Mouse (Mus musculus) cerebellum, postnatal 4 days (tissue): Measurements from ENCODE around the gene C2cd5.
"Not testable (repeated sequence)": the region's sequence is repeated elsewhere in the genome, so short reads cannot be mapped to it uniquely, and the experiment has no call there.

Experiments
- DNase-seq, 2 experiments: peaks; one replicate each; pipeline ENCODE4 v3.0.0; 2022; ENCODE audit warnings: low spot score in 2 of 2, mixed read lengths in 1 of 2

C2cd5 gene

DNA sequence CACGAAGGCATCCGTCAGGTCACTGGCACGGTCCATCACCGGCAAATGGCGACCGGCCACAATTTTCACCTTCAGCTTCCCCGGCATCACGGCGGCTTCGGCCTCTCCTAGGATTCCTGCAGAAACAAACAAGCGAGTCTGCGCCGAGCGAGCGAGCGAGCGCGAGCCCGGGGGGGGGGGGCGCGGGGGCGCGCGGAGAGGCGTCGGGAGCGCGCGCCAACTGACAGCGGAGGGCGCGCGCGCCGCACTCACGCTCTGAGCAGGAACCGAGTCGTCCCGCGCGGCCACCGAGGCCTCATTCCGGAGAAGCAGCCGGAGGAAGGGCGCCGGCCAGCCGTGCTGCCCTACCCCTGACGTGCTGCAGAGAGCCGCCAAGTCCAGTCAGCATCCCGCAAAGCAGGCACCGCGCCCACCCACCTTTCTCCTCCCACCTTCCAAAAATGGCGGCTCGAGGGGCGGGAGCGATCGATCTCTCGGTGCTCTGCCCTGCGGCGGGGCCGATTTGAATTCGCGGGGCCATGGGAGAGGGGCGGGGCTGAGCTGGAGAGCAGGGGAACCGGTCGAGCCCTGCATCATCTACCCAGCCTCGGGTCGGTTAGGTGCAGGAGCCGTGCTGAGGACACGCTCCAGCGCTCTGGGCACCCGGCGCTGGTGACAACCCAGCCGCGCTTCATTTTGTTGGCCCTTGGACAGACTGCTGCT, at the start of gene C2cd5:
C2cd5 (minus strand) TSS at position 461 of the 702 bp plus-strand sequence.
- peak; percentile 97 to 98 for DNase-seq

- DNase-seq = no peak
Observed at GRCm38 (mm10) chr6:143148868-143149267, 48.9 kb upstream of the C2cd5 start.

DNA sequence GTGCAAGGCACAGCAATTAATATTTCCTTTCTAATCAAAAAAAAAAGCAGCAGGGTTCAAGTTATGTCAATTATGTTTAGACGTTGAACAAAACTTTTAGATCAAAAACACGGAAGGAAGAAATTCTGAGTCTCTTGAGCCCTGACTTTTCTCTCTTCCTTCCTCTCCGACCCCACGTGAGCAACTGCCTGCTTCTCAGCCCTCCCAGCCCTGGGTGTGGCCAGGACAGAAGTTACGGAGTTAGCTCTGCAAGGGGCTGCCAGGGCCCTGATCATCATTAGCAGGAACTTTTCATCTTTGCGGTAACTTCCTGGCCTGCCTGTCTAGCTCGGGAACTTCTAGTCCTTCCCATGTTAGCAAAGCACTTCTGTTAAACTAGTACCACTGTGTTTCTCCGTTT, 46.8 kb upstream of the C2cd5 start:
- no peak for DNase-seq

DNA sequence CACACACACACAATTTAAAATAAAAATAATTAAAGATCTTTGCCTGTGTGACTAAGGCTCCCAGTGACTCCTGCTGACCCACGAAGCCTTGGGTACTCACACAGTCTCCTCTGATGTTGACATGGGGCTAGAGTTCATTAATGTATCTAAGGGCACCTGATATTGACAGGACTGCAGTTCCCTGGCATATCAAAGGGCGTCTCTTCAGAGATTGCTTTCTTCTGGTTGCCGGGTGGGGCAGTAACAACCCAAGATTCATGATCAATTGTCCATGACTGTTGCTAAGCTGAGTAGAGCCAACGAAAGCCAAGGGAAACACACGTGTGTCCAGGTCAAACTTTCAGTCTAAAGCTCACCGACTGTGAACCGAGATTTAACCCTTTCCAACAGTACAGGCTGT, 45.1 kb upstream of the C2cd5 start:
- no peak for DNase-seq

DNA sequence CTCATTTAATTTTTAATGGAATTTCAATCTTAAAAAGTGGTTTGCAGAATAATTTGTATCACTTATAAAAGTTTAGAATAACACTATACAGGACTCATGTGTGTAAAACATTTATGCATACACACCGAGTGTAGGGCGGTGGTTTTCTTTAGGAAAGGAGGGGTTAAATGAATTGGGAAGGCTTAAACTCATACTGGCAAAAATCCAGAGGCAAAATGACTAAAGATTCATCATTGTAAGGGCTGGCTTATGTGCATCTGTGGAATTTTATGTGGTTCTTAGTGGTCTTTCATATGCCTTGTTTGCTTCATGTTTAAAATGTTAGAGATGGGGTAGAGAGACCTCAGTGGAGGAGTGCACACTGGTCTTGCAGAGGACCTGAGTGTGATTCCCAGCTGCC, 44.6 kb upstream of the C2cd5 start:
- no peak for DNase-seq

- no peak for DNase-seq
Observed at GRCm38 (mm10) chr6:143143775-143144273, 43.9 kb upstream of the C2cd5 start.

- no peak for DNase-seq
Observed at GRCm38 (mm10) chr6:143143321-143143720, 43.4 kb upstream of the C2cd5 start.

GRCm38 (mm10) chr6:143142861-143143260, 42.9 kb upstream of the C2cd5 start:
- DNase-seq = no peak

GRCm38 (mm10) chr6:143141624-143142592, 42.0 kb upstream of the C2cd5 start:
- not testable (repeated sequence) for DNase-seq

- DNase-seq = no peak
Observed at GRCm38 (mm10) chr6:143140884-143141283, 40.9 kb upstream of the C2cd5 start.

DNA sequence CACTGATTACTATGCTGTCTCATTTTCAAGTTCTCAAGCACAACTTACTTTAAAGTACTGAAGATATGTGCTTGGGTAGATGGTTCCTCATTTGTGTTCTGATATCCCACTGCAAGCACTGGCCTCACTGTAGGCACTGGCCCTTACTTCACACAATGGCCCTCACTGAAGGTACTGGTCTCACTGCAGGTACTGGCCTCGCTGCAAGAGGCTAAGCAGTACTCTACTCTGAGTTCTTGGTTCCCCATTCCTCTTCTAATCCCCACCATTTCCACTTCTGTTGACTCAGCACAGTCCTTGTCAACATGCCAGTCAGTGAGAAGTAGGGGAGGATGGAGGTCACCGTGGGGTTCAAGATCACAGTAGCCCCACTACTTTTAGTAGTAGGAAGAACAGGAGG, 39.5 kb upstream of the C2cd5 start:
- no peak for DNase-seq

GRCm38 (mm10) chr6:143137341-143137740, 37.4 kb upstream of the C2cd5 start:
- DNase-seq = no peak

DNA sequence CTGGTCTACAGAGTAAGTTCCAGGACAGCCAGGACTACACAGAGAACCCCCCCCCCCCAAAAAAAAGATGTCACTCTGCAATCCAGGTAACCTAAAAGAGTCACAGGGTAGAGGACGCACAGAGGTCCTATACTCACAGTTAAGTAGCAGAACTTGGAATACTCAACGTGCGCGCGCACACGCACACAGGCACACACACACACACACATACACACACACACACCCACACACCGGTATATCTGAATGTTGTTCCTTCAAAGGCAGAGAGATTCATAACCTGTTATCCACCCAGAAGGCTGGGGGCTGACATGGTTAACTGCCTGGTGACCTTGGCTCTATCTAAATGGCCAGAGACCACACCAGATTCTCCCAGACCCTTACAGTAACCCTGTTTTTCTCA, 36.7 kb upstream of the C2cd5 start:
- no peak for DNase-seq

DNA sequence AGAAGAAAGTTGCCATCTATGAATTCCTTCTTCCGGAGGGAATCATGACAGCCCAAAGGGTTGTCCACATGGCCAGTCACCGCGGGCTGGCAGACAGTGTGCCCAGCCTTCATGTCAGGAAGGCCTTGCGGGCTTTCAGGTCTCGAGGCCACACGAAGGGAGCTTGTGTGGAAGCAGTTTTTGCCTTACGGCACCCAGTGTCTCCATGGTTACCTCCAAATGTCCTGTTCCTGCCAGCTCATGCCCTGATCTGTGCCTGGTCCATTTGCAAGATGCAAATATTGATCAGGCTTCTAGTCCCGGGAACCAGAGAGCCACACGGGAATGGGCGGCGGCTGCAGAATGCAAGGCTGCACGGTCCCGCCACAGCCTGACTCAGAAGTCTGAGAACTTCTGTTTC, 35.2 kb upstream of the C2cd5 start:
- DNase-seq = no peak

GRCm38 (mm10) chr6:143133150-143133549, 33.2 kb upstream of the C2cd5 start:
- DNase-seq = no peak

DNA sequence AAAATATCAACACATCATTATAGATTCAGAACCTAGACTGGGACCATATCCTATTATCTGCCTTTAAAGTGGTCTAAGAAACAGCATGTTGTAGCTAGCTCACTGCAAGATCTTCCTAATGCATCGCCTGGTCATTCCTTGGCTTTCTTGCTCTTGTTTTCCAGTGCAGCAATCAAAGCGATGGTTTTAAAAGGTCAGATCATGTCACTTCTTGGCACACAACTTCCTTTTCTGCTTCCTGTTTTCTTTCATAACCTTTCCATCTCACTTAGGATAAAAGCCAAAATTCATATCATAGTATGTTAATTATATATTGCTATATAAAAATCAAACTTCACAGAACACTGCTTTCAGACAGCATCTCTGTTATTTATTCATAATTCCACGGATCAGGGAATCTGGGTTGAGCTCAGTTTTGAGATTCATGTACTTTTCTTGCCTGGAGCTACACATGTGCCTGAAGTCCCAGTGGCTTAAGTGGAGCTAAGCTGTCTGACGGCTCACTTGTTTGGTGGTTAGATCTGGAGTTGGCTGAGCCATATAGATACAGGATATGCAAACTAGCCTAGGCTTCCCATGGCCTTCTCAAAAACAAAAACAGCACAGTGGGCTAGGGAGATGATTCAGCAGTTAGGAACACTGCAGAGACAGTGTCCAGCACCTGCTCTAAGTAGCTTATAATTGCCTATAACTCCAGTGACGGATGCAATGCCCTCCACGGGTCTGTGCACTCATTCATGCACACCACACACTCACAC, 32.1 kb upstream of the C2cd5 start:
- no peak for DNase-seq

DNA sequence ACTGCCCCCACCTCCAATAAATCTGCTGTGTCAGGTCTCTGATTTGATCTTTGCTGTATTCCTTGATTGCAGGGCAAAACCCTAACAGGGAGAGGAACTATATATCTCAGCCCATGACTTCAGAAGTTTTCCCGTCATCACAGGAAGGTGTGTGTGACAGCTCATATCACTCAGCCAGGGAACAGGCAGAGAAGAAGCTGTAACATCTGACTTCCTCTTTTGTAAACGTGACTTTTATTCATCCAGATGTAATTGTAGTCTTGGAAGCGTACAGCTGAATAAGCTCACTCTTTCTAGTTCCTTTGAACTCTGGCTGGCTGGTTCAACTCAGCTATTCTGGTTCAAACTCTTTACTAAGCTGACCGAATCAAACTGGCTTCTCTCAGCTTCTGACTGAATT, 30.5 kb upstream of the C2cd5 start:
- no peak for DNase-seq

DNA sequence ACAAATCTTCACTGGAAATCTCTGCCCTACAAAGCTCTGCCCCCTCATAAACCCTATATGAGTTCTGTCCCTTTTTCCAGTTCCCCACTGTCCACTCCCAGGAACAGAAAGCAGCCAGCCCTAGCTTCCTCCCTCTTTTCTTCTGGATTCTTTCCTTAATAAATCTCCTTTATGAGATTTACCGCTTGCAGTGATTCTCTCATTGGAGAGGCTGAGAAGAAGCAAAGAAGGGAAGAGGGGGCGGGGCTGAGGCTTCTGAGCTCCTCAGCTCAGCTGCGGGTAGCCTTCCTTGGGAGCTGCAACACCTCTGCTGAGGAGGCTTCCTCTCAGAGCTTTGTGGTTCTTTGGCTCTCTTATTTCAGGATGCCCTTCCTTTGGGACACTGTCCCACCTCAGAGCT, 30.0 kb upstream of the C2cd5 start:
- DNase-seq = no peak

- no peak for DNase-seq
Observed at GRCm38 (mm10) chr6:143129466-143129865, 29.5 kb upstream of the C2cd5 start.

DNA sequence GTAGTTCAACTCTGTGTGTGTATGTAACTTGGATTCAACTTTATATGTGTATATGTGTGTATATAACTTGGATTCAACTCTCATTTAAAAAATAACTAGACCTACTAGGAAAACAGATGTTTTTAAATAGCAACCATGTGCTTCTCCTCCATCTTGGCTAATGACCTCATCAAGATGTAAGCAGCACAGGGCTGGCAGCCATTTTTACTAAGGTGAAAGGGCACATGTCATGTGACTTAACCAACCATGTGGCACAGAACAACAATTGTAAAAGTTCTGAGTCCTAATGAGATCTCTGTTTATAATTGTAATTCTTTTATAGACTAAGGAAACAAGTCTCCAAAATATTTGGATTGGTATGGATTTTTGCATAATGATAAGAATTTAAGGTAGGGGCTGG, 25.8 kb upstream of the C2cd5 start:
- DNase-seq = no peak

DNA sequence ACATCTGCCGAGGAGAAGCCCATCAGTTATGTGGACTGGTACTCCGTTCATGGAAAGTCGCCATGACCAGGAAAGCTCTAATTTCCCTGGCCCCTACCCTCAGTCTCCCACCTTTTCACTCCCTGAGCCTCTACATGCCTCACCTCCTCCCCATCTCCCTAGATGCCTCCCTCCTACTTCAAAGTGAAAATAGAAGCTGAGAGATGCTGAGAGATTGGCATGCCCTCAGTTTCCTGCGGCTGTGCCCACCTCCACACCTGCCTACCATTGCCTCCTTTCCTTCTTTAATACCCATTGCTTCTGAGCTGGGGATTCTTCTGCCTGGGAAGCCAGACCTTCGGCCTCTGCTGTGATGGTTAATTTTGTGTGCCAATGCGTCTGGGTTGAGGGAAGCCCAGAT, 19.4 kb upstream of the C2cd5 start:
- DNase-seq = no peak

DNA sequence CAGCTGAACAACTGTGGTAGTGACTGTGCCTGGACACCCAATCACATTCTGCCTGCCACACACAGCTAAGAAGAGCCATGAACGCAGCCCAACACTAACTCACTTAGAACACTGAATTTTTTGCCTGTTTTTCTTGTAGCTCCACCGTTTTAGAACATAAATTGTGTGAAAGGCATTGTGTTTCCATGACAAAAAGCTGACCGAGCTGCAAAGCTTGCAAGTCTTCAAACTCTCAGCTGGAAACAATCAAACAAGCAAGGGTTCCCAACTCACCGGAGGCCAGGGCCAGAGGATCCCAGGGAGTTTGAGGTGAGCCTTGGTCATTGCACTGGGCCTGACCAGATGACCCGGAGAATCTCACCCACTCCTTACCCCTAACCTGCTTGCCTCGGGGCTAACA, 16.8 kb upstream of the C2cd5 start:
- no peak for DNase-seq
